Mouse (Mus musculus): ENCODE results near the gene Sez6l.

DNA sequence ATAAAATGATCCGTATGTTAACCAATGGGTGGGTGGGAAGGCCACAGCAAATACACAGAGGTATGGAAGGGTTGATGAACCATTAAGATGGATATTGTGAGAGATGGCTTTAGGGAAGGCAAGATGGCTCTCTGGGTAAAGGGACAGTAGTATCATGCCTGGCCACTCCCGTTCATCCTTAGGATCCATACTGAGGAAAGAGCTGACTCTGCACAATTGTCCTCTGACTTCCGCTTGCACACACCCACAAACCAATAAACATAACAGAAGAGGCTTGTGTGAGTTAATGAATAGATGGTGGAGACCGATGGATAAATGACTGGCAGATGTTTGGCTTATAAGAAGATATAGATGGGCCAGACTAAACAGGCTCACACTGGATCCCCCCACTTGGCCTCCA lies 19.6 kb downstream of the Sez6l start:
- TF ChIP-seq CTCF (conservative IDR thresholded peaks at IDR 0.05; ENCODE audit: low read length) (no peak), NANOG (IDR thresholded peaks at IDR 0.05; ENCODE audit: borderline replicate concordance, low read length) (no peak)
